Mouse (Mus musculus): ENCODE data around the gene Midn. TPM values are rescaled to one million over a fixed set of nuclear protein-coding genes. Genes with fewer than 3 reads are reported as not detected.

Midn gene
- polyA plus RNA-seq, 1 experiment from 2014 or later: 25.9 TPM

DNA sequence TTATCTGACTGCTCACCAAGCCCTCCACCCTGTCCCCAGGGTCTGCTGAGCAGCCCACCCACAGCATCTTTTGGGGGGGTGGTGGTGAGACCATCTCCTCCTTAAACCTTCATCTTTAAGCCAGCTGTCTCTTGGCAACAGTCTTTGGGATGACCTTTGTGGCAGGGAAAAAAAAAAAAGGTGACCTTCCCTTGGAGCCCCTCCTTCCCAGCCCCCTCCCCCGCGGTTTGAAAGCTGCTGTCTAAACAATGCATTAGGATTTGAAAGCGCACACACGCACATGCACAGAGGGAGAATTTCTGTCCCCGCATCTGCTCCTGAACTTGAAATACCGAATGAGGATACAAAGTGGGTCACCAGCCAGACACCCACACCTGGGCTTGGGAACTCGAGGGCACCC is 56.0 kb downstream of the Midn start:
- WGBS: 43% methylated on average over 7 of the region's 7 CpGs
- Histone ChIP-seq H3K9me3 (replicated peaks) (no peaks in the 10 kb centered on the region), H3K36me3 (no peaks in the 10 kb centered on the region), H3K27ac (ENCODE audit: poor library complexity, severe bottlenecking) (no peak overlapping the region), H3K27me3 (replicated peaks) (peaks cover 20% of the 10 kb centered on the region), H3K4me1 (replicated peaks) (peaks cover 12% of the 10 kb centered on the region), H3K4me2 (no peak overlapping the region), H3K9ac (peak overlapping the region; percentile 14; the same call in 1 of the 2 replicates), H3K4me3 (no peak overlapping the region)
- no peak for ATAC-seq (ENCODE audit: insufficient number of reproducible peaks, low FRiP score)

DNA sequence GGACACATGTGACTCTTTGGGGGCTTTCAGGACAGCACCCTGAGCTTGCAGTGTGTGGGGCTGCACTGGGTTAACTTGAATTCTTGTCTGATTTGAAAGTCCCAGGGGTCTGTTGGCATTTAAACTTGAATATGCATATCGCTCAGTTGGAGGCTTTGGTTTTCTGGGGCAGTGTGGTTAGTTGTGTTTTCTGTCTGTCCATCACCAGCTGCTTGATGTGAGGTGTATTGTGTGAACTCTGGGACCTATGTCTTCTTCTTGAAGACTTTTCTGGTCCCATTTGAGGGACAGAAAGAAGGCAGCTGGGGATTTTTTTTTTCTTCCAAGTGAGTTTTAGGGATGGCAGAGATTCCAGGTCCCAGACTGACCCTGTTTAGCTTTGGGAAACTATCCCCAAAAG is 59.1 kb downstream of the Midn start:
- Histone ChIP-seq H3K4me2 (no peak overlapping the region), H3K36me3 (no peaks in the 10 kb centered on the region), H3K4me3 (no peak overlapping the region), H3K9me3 (replicated peaks) (no peaks in the 10 kb centered on the region), H3K27me3 (replicated peaks) (peaks cover 24% of the 10 kb centered on the region), H3K4me1 (replicated peaks) (peaks cover 14% of the 10 kb centered on the region), H3K9ac (no peak overlapping the region), H3K27ac (ENCODE audit: poor library complexity, severe bottlenecking) (no peak overlapping the region)
- no peak for ATAC-seq (ENCODE audit: insufficient number of reproducible peaks, low FRiP score)
- WGBS: 69% methylated on average over 1 of the region's 1 CpGs

DNA sequence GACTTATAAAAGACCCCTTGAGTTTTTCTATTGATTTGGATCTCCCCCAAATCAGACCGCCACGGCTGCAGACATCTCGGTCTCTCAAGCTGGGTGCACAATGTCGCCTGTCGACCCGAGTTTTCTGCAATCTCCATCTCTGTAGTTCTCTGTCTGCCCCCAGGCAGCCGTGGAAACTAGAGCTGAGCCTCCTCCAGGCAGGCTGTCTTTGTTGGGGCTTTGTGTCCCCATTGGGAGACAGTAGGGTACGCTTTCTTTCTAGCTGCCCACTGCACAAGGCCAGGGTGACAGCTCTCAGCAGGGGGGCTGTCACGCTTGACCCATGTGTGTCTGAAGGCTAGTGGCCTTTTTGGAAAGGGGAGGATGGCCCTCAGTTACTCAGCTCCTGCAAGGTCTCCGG is 59.6 kb downstream of the Midn start:
- H3K9ac ChIP-seq: no peak overlapping the region
- H3K4me2 ChIP-seq: no peak overlapping the region
- peaks cover 24% of the 10 kb centered on the region for H3K27me3 ChIP-seq (replicated peaks)
- peaks cover 14% of the 10 kb centered on the region for H3K4me1 ChIP-seq (replicated peaks)
- WGBS: 72% methylated on average over 10 of the region's 10 CpGs
- H3K27ac ChIP-seq (ENCODE audit: poor library complexity, severe bottlenecking): no peak overlapping the region
- no peak for ATAC-seq (ENCODE audit: insufficient number of reproducible peaks, low FRiP score)
- no peaks in the 10 kb centered on the region for H3K36me3 ChIP-seq
- H3K9me3 ChIP-seq (replicated peaks): no peaks in the 10 kb centered on the region
- no peak overlapping the region for H3K4me3 ChIP-seq

Other genes with a start within 250 kb of the Midn start
- 48.3 and 50.1 TPM in 2 replicates for gene Med16, start 239.3 kb upstream of the Midn start, polyA plus RNA-seq (2016; fragmentation: Nextera tagmentation; extraction: Ambion mirVana)
- gene Gm26602, start 237.4 kb upstream of the Midn start, polyA plus RNA-seq (2016; fragmentation: Nextera tagmentation; extraction: Ambion mirVana): 16.8 and 19.3 TPM in 2 replicates
- 0.45 and 0.55 TPM in 2 replicates for gene Kiss1r, start 231.3 kb upstream of the Midn start, polyA plus RNA-seq (2016; fragmentation: Nextera tagmentation; extraction: Ambion mirVana)
- 92.8 and 97.3 TPM in 2 replicates for gene R3hdm4, start 227.1 kb upstream of the Midn start, polyA plus RNA-seq (2016; fragmentation: Nextera tagmentation; extraction: Ambion mirVana)
- 6.3 and 8.3 TPM in 2 replicates for gene Arid3a, start 221.2 kb upstream of the Midn start, polyA plus RNA-seq (2016; fragmentation: Nextera tagmentation; extraction: Ambion mirVana)
- 78.8 and 89.6 TPM in 2 replicates for gene Wdr18, start 188.1 kb upstream of the Midn start, polyA plus RNA-seq (2016; fragmentation: Nextera tagmentation; extraction: Ambion mirVana)
- gene Grin3b, start 177.6 kb upstream of the Midn start, polyA plus RNA-seq (2016; fragmentation: Nextera tagmentation; extraction: Ambion mirVana): 0.12 and 0.29 TPM in 2 replicates
- gene Tmem259, start 163.9 kb upstream of the Midn start, polyA plus RNA-seq (2016; fragmentation: Nextera tagmentation; extraction: Ambion mirVana): 20.8 and 20.9 TPM in 2 replicates
- gene Cnn2, start 159.7 kb upstream of the Midn start, polyA plus RNA-seq (2016; fragmentation: Nextera tagmentation; extraction: Ambion mirVana): 302 and 307 TPM in 2 replicates
- 4.5 and 5.1 TPM in 2 replicates for gene Abca7, start 151.8 kb upstream of the Midn start, polyA plus RNA-seq (2016; fragmentation: Nextera tagmentation; extraction: Ambion mirVana)
- gene Arhgap45, start 131.6 kb upstream of the Midn start, polyA plus RNA-seq (2016; fragmentation: Nextera tagmentation; extraction: Ambion mirVana): 7.5 and 8.5 TPM in 2 replicates
- gene Polr2e, start 108.5 kb upstream of the Midn start, polyA plus RNA-seq (2016; fragmentation: Nextera tagmentation; extraction: Ambion mirVana): 132 and 135 TPM in 2 replicates
- 677 and 717 TPM in 2 replicates for gene Gpx4, start 101.1 kb upstream of the Midn start, polyA plus RNA-seq (2016; fragmentation: Nextera tagmentation; extraction: Ambion mirVana)
- 13.0 and 14.6 TPM in 2 replicates for gene Sbno2, start 42.7 kb upstream of the Midn start, polyA plus RNA-seq (2016; fragmentation: Nextera tagmentation; extraction: Ambion mirVana)
- gene Stk11, start 32.5 kb upstream of the Midn start, polyA plus RNA-seq (2016; fragmentation: Nextera tagmentation; extraction: Ambion mirVana): 10.8 and 13.8 TPM in 2 replicates
- 827 and 861 TPM in 2 replicates for gene Atp5d, start 9.6 kb upstream of the Midn start, polyA plus RNA-seq (2016; fragmentation: Nextera tagmentation; extraction: Ambion mirVana)
- gene Cbarp, start 7.4 kb upstream of the Midn start, polyA plus RNA-seq (2016; fragmentation: Nextera tagmentation; extraction: Ambion mirVana): 1.7 and 3.6 TPM in 2 replicates
- gene Cirbp, start 17.7 kb downstream of the Midn start, polyA plus RNA-seq (2016; fragmentation: Nextera tagmentation; extraction: Ambion mirVana): 110 and 118 TPM in 2 replicates
- gene 1600002K03Rik, start 24.7 kb downstream of the Midn start, polyA plus RNA-seq (2016; fragmentation: Nextera tagmentation; extraction: Ambion mirVana): 10.4 and 11.7 TPM in 2 replicates
- 16.6 and 17.2 TPM in 2 replicates for gene Efna2, start 31.2 kb downstream of the Midn start, polyA plus RNA-seq (2016; fragmentation: Nextera tagmentation; extraction: Ambion mirVana)
- 43.0 and 45.9 TPM in 2 replicates for gene Mum1, start 78.2 kb downstream of the Midn start, polyA plus RNA-seq (2016; fragmentation: Nextera tagmentation; extraction: Ambion mirVana)
- 438 and 454 TPM in 2 replicates for gene Ndufs7, start 100.8 kb downstream of the Midn start, polyA plus RNA-seq (2016; fragmentation: Nextera tagmentation; extraction: Ambion mirVana)
- 55.5 and 58.9 TPM in 2 replicates for gene Gamt, start 112.7 kb downstream of the Midn start, polyA plus RNA-seq (2016; fragmentation: Nextera tagmentation; extraction: Ambion mirVana)
- gene Dazap1, start 113.2 kb downstream of the Midn start, polyA plus RNA-seq (2016; fragmentation: Nextera tagmentation; extraction: Ambion mirVana): 37.4 and 41.9 TPM in 2 replicates
- gene Rps15, start 144.2 kb downstream of the Midn start, polyA plus RNA-seq (2016; fragmentation: Nextera tagmentation; extraction: Ambion mirVana): 577 and 591 TPM in 2 replicates
- 0.89 and 1.4 TPM in 2 replicates for gene Apc2, start 147.7 kb downstream of the Midn start, polyA plus RNA-seq (2016; fragmentation: Nextera tagmentation; extraction: Ambion mirVana)
- gene 2310011J03Rik, start 172.3 kb downstream of the Midn start, polyA plus RNA-seq (2016; fragmentation: Nextera tagmentation; extraction: Ambion mirVana): 32.7 and 32.8 TPM in 2 replicates
- gene Pcsk4, start 181.2 kb downstream of the Midn start, polyA plus RNA-seq (2016; fragmentation: Nextera tagmentation; extraction: Ambion mirVana): 1.0 and 1.5 TPM in 2 replicates
- 3.1 and 3.7 TPM in 2 replicates for gene Reep6, start 181.7 kb downstream of the Midn start, polyA plus RNA-seq (2016; fragmentation: Nextera tagmentation; extraction: Ambion mirVana)
- gene Adamtsl5, start 200.1 kb downstream of the Midn start, polyA plus RNA-seq (2016; fragmentation: Nextera tagmentation; extraction: Ambion mirVana): 5.3 and 6.7 TPM in 2 replicates
- gene Plk5, start 208.2 kb downstream of the Midn start, polyA plus RNA-seq (2016; fragmentation: Nextera tagmentation; extraction: Ambion mirVana): not detected in 2 replicates
- 6.1 and 6.2 TPM in 2 replicates for gene Mex3d, start 239.4 kb downstream of the Midn start, polyA plus RNA-seq (2016; fragmentation: Nextera tagmentation; extraction: Ambion mirVana)